Mouse (Mus musculus) gastrocnemius, postnatal 14 days (tissue): Measurements from ENCODE around the gene Npat. TPM values are rescaled to one million over a fixed set of nuclear protein-coding genes. Genes with fewer than 3 reads are reported as not detected.

Source experiments
- DNase-seq: peaks from one replicate; pipeline ENCODE4 v3.0.0; 2021; ENCODE audit warnings: mixed read lengths
- intact Hi-C: fragments of 180-260 bp; cut with DNase I; formaldehyde crosslinking; loops from one replicate; pipeline ENCODE4 v1.15.1; 2025; ENCODE audit warnings: low total_unique reads
- total RNA-seq, 2 experiments: library from RNA; stranded (reverse); gene quantifications; 2 replicates each; pipeline ENCODE4 v1.2.3; 2021

Gene Npat
- total RNA-seq, 2 experiments from 2014 or later: 5.4 to 6.1 TPM

DNA sequence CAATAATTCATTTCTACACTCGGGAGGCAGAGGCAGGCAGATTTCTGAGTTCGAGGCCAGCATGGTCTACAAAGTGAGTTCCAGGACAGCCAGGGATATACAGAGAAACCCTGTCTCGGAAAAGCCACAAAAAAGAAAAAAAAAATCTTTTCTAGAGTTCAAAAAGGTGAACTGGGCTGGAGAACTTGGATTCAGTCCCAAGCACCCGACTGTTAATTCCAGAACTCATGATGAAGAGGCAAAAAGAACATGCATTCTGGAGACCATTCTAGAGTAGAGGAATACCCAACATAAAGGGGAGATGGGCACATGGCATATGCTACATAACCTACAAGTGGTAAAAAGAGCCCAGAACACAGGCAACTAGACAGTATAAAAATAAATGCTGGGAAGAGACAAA lies 71.0 kb downstream of the Npat start:
- DNase-seq: no peak
- intact Hi-C loops: no loop called here

DNA sequence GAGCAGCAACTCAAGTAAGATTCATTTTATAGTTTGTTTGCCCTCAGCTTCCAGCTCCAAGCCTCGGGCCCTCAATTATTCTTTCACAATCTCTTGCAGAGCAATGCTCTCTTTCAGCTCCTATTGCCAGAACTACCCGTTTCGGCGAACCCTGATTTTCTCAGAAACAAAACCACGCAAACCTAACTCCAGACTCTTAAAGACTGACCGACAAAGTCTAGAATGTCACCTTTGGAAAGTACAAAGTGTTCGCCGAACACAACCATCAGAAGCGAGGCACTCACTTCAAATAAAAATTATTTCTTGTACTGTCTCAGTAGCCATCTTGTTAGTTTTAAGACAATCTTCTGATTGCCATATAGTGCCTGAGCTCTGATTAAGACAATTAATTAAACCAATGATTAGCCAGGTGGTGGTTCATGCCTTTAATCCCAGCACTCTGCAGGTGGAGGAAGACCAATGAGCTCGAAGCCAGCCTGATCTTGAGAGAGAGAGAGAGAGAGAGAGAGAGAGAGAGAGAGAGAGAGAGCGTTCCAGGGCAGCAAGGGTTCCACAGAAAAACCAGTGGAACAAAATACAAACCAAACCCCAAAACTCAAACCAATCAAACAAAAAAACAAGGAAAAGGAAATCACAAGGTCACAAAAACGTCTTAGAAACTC lies 72.6 kb downstream of the Npat start:
- DNase-seq: no peak
- intact Hi-C loops: no loop called here

GRCm38 (mm10) chr9:53609968-53610781 lies 73.3 kb downstream of the Npat start, which contains the start of gene Acat1:
Gene Acat1, minus strand, starts transcription at chr9:53610382.
- peak; percentile 94 for DNase-seq
- intact Hi-C loops: no loop called here

DNA sequence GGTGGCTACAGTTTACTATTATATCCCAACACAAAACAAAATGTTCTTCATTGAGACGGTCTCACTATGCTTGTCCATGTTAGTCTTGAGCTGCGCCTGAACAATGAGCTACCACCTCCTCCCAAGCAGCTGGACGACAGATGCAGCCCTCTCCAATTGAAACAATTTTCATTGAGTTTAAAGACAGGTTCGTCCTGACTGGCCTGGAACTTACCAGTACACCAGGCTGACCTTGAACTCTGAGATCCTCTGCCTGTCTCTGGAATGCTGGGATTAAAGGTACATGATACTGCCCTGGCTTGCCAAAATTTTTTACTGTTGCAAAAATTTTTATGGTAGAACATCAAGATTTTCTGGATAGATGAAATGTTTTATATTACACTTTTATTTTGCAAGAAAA lies 77.4 kb downstream of the Npat start:
- intact Hi-C loops: no loop called here
- no peak for DNase-seq

DNA sequence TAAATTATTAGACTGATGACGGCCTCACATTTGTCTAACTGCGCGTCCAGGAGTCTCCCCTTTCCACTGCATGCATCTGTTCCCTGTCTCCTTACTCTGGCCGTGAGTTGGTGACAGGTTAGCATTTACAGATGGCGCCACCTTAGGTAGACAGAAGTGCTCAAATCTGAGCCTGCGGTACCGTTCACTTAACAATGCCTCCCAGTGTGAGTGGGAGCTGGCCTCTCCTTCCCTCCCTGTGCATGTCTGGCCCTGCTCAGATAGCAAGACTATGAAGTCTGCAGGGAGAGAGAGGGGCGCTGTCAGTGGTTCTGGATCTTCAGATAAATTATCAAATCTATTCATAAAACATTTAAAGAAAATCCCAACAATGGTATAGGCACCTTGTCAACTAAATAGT lies 78.4 kb downstream of the Npat start:
- intact Hi-C loops: no loop called here
- no peak for DNase-seq

Other genes starting within 250 kb of the Npat start
- 1 to 10 TPM in 1 of 2 experiments, under 1 TPM in 1; 0.80 to 1.3 TPM for gene Exph5, start 235.4 kb upstream of the Npat start, total RNA-seq
- gene Kdelc2, start 153.0 kb upstream of the Npat start, total RNA-seq: 10 to 100 TPM in 1 of 2 experiments, 1 to 10 TPM in 1; 7.3 to 10.1 TPM
- gene 4930550C14Rik, start 134.7 kb upstream of the Npat start, total RNA-seq: under 1 TPM in 1 of 2 experiments, not detected in 1; 0.21 TPM
- 1 to 10 TPM; 6.6 to 7.1 TPM for gene Atm, start 307 bp upstream of the Npat start, total RNA-seq
- 10 to 100 TPM; 77.2 to 88.7 TPM for gene Acat1, start 73.3 kb downstream of the Npat start, total RNA-seq
- gene Cul5, start 133.0 kb downstream of the Npat start, total RNA-seq: 10 to 100 TPM; 52.3 to 53.6 TPM
- gene Rab39, start 169.2 kb downstream of the Npat start, total RNA-seq: not detected
- gene Slc35f2, start 234.5 kb downstream of the Npat start, total RNA-seq: not detected